Mouse (Mus musculus): ENCODE data around the gene Acbd6. TPM values are rescaled to one million over a fixed set of nuclear protein-coding genes. Genes with fewer than 3 reads are reported as not detected.

Gene Acbd6
- 74.3 and 117 TPM in 2 replicates for polyA plus RNA-seq (2012; rRNA removed)

- no peak for DNase-seq (ENCODE audit: low read depth)
Measured at GRCm38 (mm10) chr1:155558012-155558842, at the start of gene Acbd6. Gene Acbd6 (plus strand): TSS chr1:155558120.

- no peak for DNase-seq (ENCODE audit: low read depth)
Measured at GRCm38 (mm10) chr1:155510263-155510662, 47.7 kb upstream of the Acbd6 start.

DNA sequence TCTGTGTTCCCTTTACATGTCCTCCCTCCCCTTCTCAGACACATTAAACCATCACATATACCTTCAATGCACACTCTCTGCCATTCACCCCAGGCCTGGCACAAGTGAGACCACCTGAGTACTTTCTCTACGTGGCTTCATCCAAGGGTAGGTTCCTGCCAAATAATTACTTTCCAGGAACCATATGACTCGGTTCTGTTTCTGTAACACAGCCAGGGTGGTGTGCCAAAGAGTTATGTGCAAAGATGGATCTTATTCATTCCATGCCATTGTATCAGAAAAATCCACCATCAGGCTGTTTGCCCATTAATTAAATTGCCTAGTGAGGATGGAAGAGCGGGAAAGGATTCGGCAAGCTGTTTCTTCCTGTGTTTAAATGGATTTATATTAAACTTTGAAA lies 42.1 kb upstream of the Acbd6 start:
- no peak for DNase-seq (ENCODE audit: low read depth)

GRCm38 (mm10) chr1:155516594-155516993 lies 41.3 kb upstream of the Acbd6 start:
- DNase-seq (ENCODE audit: low read depth): no peak

GRCm38 (mm10) chr1:155517060-155517459 lies 40.9 kb upstream of the Acbd6 start:
- no peak for DNase-seq (ENCODE audit: low read depth)

- no peak for DNase-seq (ENCODE audit: low read depth)
Measured at GRCm38 (mm10) chr1:155520285-155520684, 37.6 kb upstream of the Acbd6 start.

- DNase-seq (ENCODE audit: low read depth): no peak
Measured at GRCm38 (mm10) chr1:155522493-155522892, 35.4 kb upstream of the Acbd6 start.

- no peak for DNase-seq (ENCODE audit: low read depth)
Measured at GRCm38 (mm10) chr1:155526176-155526575, 31.7 kb upstream of the Acbd6 start.

DNA sequence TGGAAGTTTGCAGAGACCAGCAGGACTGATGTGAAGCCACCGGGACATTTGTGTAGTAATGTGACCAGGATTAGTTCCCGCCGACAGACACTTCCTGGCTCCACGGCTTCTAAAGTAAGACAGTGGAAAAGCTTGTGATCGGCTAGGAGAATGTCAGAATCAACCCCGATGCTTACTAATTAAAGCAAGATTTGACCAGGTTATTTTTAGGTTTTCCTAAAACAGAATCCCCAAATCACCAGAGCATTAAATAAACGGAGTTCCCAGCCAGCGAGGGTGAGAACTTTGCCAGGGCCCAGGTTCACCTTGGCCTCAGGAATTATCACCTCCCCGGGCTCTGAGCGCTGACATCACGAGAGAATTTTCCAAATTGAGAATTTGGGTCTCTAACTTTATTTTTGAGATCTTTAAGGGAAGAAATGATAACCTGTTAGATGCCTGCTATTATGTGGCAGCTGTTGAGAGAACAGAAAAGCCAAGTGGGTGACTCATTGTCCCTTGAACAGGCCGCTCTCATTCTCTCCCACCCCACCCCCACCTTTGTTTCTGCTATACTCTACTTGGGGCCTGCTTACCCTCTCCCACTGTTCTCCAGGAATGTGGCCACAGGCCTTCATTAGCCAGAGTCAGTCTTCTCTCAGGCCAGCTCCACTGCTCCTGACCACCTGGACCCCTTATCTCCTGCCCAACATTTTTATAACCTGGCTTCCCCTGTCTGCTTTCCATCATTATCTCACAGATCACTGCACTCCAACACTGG lies 30.7 kb upstream of the Acbd6 start:
- DNase-seq (ENCODE audit: low read depth): no peak

DNA sequence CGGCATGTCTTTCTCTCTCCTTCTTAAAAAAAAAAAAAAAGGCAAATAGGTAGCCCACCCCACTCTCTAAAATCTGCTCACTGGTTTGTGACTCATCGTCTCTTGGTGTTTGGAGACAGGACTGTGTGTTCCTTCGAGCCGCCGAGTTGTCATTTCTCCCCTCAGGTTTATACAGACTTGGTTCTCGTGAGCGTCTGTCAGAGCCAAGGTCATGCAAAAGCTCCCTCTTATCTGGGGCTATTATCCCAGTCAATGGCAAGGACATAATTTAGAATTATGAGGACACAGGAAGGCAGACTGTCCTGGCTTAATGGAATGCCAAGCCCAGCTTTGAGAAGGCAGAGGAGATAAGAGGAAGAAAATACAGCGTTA lies 30.1 kb upstream of the Acbd6 start:
- DNase-seq (ENCODE audit: low read depth): no peak

GRCm38 (mm10) chr1:155528405-155529119 lies 29.4 kb upstream of the Acbd6 start:
- DNase-seq (ENCODE audit: low read depth): no peak

DNA sequence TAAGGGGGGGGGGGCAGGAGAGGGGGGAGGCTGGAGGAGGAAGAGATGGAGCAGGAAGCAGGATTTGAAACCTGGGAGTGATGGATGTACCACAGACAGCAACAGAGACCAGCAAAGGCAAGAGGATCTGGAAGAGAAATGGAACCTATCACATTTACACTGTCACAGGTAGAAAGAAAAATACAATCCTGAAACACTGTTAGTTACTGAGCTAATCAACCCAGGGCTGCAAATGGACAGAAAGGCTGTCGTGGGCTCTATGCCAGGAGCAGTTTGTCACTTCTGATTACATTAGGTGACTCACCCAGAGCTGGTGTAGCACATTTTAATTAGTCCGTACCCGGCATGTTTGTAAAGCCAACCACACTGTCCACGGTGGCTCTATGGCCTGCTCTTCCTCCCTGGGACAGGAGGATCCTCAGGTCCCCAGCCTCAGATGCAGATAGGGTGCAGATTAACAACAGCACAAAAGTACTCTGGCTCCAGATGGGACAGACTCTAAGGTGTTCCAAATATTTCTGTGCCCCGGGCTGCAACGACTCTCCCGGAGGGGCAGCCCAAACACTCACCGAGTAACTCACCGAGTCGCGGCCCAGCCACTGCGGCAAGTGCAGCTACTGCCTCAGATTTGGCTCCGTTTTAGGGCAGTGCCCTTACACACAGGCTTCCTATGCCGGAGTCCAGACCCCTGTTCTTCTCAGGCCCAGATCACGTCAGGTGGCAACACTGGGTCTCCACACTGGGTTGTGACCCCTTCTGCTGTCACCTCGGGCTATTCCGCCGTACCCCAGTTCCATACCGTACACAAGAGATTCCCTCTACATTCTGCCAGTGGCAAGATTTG lies 28.6 kb upstream of the Acbd6 start:
- DNase-seq (ENCODE audit: low read depth): no peak

GRCm38 (mm10) chr1:155530561-155531457 lies 27.1 kb upstream of the Acbd6 start:
- DNase-seq (ENCODE audit: low read depth): no peak

- no peak for DNase-seq (ENCODE audit: low read depth)
Measured at GRCm38 (mm10) chr1:155532396-155532795, 25.5 kb upstream of the Acbd6 start.

- no peak for DNase-seq (ENCODE audit: low read depth)
Measured at GRCm38 (mm10) chr1:155532833-155533688, 24.9 kb upstream of the Acbd6 start.

DNA sequence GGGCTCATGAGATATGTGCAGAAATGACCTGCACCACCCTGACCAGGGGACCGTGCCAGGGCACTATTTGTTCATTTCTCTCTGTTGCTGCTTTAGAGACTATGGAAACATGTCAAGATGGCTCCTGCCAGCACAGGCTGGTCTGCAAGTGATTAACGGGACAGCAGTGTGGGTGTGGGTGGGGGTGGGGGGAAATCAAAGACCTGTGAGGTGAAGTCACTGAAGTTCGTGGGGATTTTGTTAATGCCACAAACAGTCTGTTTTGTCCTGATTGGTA lies 24.3 kb upstream of the Acbd6 start:
- DNase-seq (ENCODE audit: low read depth): no peak

DNA sequence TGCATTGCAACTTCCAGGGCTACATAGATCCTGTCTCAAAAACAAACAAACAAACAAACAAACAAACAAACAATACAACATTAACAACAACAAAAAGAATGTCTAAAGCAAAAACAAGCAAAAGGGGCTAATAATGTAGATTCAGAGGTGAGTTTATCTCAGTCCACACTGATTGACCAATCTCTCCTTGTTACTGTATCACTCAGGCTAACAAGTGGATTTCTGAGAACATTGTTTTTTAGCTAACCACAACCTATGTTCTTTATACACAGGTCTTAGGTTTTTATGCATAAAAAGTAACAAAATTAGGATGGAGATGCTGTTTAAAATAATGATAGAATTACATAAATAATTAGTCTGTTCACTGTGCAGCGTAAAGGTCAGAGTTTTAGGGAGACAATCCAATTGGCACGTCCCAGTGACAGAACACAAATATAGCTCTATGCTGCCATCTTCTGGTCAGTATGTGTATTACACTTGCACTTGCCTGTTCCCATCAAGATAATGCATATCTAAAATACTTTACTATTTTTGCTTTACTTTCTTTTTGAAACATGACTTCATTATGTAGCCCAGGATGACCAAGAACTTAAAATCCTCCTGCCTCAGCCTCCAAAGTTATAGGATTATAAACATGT lies 20.8 kb upstream of the Acbd6 start:
- no peak for DNase-seq (ENCODE audit: low read depth)

- no peak for DNase-seq (ENCODE audit: low read depth)
Measured at GRCm38 (mm10) chr1:155538006-155538405, 19.9 kb upstream of the Acbd6 start.

DNA sequence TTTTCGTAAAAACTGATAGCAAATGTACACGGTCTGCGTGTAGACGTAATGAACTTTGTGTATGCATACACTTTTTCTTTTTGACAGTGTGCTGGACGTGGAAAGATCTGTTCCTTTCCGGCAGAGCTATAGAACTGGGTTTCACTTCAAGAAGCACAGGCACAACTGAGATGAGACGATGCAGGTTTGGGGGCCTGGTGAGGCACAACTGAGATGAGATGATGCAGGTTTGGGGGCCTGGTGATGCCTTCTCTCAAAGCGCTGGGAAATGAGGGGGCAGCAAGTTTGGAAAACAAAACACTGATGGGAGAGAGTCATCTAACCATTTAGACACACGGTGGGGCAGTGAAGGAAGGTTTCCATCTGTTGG lies 293 bp upstream of the Acbd6 start:
- DNase-seq (ENCODE audit: low read depth): no peak

Data from gonadal fat pad, adult 2 months (tissue).